Mouse (Mus musculus): ENCODE results near the gene Fam13c. TPM values are rescaled to one million over a fixed set of nuclear protein-coding genes. Genes with fewer than 3 reads are reported as not detected.

Gene Fam13c
- total RNA-seq, 1 experiment from 2014 or later: not detected

DNA sequence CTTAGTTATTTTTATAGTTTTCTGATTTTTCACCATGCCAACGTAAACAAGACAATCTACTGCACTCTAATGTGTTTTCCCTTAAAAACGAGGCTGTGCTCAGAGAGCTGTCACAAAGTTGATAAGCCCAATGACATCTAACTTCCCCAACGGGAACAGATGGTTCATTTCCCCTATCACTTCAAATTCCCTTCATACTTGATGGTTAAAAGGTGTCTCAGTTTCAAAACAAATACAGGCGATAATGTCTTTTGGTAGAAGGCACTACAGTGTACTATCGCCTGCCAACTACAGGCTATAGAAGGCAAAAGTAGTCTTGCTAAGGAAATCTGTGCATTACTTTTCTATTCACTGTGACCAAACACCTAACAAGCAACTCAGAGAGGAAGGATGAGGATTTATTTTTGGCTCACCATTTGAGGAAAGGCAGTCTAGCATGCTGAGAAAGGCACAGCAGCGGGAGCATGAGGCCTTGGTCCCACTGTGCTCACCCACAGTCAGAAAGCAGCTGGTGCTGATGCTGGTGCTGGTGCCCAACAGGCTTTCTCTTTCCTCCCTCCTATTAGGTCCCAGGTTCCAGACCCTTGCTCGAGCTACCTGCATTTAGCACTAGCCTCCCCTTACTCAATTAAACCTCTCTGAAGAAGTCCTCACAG lies 141.4 kb downstream of the Fam13c start:
- no peak for ATAC-seq (ENCODE audit: extremely low read depth, insufficient number of reproducible peaks, low FRiP score, poor library complexity, severe bottlenecking)

DNA sequence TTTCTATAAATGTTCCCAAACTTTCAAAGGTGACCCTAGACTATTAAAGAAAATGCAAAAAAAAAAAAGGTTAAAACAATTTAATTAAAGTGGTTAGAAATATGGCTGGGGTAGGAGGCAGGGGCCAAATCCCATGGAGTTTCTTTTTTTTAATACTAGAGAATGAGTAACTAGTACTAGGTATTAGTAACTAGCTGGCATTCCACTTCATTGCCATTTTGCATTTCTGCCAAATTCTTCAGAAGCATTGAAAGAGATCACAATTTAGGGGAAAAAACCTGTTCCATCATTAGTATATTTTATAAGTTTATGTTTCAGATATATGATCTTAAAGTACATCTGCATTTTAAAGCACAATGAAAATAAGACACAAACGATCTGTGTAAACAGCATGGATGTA lies 143.9 kb downstream of the Fam13c start:
- no peak for ATAC-seq (ENCODE audit: extremely low read depth, insufficient number of reproducible peaks, low FRiP score, poor library complexity, severe bottlenecking)

DNA sequence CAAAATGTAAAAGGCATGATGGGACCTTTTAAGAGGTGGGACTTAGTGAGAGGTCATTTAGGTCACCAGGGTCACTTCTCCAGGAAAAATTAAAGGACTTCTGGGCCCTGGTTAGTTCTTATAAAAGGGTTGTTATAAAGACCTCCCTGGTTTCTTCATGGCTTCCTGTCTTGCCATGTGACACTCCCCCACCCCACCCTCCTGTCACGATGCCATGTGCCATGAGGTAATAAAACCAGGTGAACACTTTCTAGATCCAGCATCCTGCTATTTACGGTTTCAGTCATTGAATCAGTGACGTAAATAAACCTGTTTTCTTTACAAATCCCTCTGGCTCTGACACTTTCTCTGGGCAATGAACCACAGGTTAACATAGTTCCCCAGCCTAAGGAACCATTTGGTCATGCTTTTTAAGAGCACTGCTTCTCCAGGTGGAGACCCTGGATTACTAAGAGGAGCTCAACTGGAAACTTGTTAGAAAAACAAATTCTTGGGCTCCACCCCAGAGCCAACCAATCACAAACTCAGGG lies 146.7 kb downstream of the Fam13c start:
- ATAC-seq (ENCODE audit: extremely low read depth, insufficient number of reproducible peaks, low FRiP score, poor library complexity, severe bottlenecking): no peak

DNA sequence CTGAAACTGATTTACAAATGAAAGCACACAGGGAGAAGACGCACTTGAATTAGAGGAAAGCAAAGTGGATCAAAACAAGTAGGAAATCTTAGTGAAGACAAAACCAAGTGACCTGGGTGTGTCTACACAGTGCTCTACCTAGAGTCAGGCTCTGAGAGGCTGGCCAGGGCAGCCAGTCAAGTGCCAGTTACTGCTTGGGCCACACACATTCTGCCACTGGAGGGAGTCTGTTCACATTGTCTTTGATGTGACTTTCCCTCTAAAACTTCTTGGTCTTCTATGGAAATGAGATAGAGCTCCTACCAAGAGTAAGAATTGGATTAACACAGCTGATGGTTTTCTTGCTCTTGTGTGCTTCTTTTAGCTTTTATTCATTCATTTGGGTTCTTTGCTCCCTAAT lies 153.7 kb downstream of the Fam13c start:
- ATAC-seq (ENCODE audit: extremely low read depth, insufficient number of reproducible peaks, low FRiP score, poor library complexity, severe bottlenecking): no peak

DNA sequence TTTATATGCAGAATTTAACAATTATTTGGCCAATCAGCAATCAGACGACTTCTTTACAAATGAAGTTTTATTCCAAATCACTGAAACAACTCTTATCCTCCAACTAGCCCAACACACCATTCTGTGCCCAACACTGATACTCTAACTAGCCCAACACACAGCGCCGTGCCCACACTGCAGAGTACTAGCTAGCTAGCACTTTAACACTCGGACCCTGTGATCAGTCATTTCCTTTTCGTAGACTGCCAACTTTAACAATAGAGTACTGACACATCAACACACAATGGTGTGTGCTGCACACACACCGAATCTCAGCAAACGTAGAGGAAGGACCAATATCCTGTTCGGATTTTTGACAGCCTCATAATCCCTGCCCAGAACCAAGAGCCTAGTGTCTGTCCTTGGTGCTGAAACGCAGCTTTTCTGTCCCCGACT lies 157.8 kb downstream of the Fam13c start:
- ATAC-seq (ENCODE audit: extremely low read depth, insufficient number of reproducible peaks, low FRiP score, poor library complexity, severe bottlenecking): no peak

DNA sequence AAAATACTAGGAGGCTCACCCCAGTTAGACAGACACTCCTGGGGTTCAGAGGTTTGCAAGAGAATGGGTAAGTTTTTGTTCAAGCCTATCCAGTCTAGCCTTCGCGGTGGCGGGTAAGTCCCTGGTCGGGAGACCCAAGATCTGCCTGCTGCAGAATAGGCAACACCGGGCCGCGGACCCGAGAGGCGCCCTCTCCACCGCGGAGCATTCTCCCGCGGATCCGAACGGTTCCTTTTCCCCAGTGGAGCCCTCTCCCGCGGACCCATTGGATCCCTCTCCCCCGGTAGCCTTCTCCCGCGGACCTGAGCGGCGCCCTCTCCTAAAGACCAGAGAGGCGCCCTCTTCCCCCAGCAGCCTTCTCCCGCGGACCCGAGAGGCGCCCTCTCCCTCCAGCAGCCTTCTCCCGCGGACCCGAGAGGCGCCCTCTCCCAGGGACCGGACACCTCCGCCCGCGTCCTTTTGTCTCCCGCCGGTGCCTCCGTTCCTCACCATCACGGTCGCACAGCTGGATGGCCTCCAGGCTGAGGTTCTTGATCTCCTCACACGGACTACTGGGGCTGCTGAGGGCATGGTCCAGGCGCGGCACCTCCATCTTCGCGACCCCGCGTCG lies 158.3 kb downstream of the Fam13c start:
- no peak for ATAC-seq (ENCODE audit: extremely low read depth, insufficient number of reproducible peaks, low FRiP score, poor library complexity, severe bottlenecking)

DNA sequence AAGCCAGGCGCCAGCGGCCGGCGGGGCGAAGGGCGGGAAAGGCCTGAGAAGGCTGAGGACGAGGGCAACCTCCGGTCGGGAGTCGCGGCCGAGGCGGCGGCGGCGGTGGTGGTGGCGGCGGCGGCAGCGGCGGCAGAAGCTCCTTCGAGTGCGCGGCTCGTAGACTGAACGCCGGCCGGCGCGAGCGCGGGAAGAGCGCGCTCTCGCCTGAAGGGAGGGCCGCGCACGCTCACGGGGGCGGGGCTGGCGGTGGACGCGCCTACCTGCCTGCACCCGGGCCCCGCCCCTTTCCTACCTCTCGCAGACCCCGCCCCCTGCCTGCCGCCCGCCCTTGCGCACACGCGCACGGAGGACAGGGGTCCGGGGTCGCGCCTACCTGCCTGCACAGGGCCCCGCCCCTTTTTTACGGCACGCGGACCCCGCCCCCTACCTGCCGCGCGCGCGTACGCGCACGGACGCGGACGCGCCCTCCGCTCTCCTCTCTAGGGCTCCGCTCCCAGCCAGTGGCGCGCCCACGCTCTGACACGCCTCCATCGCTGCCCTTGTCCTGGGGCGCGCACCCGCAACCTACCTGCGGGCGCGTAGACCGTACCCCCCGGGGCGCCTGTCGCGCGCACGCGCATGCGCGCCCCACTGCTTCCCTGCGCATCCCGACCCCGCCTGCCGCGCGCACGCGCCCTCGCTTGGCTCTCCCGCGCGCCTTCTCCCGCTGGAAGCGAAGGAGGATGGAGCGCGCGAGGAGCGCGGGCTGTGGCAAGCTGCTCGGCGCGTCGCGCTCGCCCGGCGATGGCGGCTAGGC lies 159.0 kb downstream of the Fam13c start:
- ATAC-seq (ENCODE audit: extremely low read depth, insufficient number of reproducible peaks, low FRiP score, poor library complexity, severe bottlenecking): no peak

DNA sequence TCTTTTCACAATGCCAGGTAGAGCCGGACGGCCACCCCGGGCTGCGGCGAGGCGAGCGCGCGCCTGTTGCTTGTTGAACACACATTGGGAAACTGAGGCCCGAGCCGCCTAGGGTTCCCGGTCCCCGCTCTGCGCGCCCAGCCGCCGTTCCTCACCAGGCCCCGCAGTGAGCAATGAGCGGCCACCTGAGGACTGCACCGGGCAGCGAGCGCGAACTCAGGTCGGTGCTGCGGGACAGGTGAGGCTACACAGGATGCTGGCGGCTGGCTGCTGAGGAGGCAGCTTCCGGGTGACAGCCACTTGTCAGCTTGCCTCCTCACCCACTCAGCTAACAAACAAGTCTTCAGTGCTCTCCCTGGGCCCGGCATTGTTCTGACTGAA lies 159.6 kb downstream of the Fam13c start:
- ATAC-seq (ENCODE audit: extremely low read depth, insufficient number of reproducible peaks, low FRiP score, poor library complexity, severe bottlenecking): no peak

Other genes with a start within 250 kb of the Fam13c start
- 5.0 TPM in 1 of 2 replicates, not detected in the other for gene Mrln, start 235.8 kb upstream of the Fam13c start, total RNA-seq (2017)
- gene Slc16a9, start 195.4 kb upstream of the Fam13c start, total RNA-seq (2017): not detected in 2 replicates
- gene Phyhipl, start 215.5 kb downstream of the Fam13c start, total RNA-seq (2017): 0.47 TPM in 1 of 2 replicates, not detected in the other